24 mouse cellular contexts compared by ENCODE assay signal in the genomic region with DNA sequence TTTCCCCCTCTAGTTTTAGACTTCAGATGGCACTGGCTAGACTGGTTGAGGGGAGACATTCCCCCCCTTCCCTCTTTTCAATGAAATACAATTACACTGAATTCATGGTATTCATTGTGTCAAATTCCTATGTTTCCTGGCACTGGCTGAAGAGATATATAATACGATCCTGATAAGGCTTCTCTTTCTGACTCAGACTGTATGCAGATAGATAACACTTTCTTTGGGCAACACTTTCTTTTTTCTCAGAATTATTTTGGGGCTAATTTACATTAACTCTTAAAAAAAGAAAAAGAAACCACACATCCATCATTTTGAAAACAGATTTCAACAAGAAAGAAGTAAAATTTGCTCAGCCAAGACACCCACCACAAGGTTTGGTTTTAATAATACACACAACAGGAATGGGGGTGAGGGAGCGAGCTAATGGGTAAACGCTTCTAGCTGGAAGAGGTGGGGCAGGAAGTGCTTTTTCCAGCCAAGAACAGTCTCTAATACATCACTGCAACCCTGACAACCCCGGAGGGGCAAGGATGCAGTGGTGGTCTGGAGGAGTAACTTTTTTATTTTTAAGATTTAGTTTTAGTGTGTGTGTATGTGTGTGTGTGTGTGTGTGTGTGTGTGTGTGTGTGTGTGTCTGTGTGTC. TPM values are rescaled to one million over a fixed set of nuclear protein-coding genes. Genes with fewer than 3 reads are reported as not detected.
DNase-seq lines count a peak whose midpoint lies in the region; ATAC-seq and TF ChIP-seq lines count a peak whose summit lies in the region.
"Had no signal": no experiment of that assay in that cellular context is flagged by ENCODE, and none has a peak within 500 bp of the region (broad histone marks: within the 10 kb centered on the region; RNA-seq: fewer than 3 reads in every experiment).

No protein-coding gene starts in this region.

- no peak overlapping the region for H3K9ac ChIP-seq in kidney, postnatal 0 days (ENCODE audit: low read depth, low read length)
- H3K9ac ChIP-seq in kidney, embryonic 15.5 days = no peak overlapping the region
- H3K9ac ChIP-seq in MEL (ENCODE audit: control insufficient read depth, low read depth, low read length, poor library complexity, severe bottlenecking) = no peak overlapping the region
- H3K9ac ChIP-seq: forebrain, embryonic 13.5 days; forebrain, postnatal 0 days; heart, embryonic 13.5 days; hindbrain, embryonic 14.5 days; intestine, embryonic 15.5 days had no signal

- H3K79me2 ChIP-seq in MEL (ENCODE audit: control insufficient read depth, insufficient read depth, low read length, poor library complexity) = no peaks in the 10 kb centered on the region

- TF ChIP-seq CTCF in kidney, postnatal 0 days (IDR thresholded peaks at IDR 0.05; ENCODE audit: low read depth) = no peak
- TF ChIP-seq CTCF in MEL (IDR thresholded peaks at IDR 0.05 in 2 of 3, conservative IDR thresholded peaks at IDR 0.05 in 1 of 3; ENCODE audit: control insufficient read depth in 1 of 3, insufficient read depth in 1 of 3, low read depth in 2 of 3, low read length in 3 of 3, poor library complexity in 1 of 3, severe bottlenecking in 1 of 3) = no peak

- H3K4me2 ChIP-seq in kidney, postnatal 0 days (ENCODE audit: low read length) = no peak overlapping the region
- H3K4me2 ChIP-seq in kidney, embryonic 15.5 days = no peak overlapping the region
- H3K4me2 ChIP-seq: forebrain, embryonic 13.5 days; heart, embryonic 13.5 days; hindbrain, embryonic 14.5 days; intestine, embryonic 15.5 days had no signal

- H3K27me3 ChIP-seq in kidney, postnatal 0 days (ENCODE audit: insufficient read depth, low read length) = no peaks in the 10 kb centered on the region
- no peaks in the 10 kb centered on the region for H3K27me3 ChIP-seq in kidney, embryonic 15.5 days
- H3K27me3 ChIP-seq in MEL (ENCODE audit: control insufficient read depth in 1 of 2, insufficient read depth in 2 of 2, low read length in 2 of 2) = no peaks in the 10 kb centered on the region
- H3K27me3 ChIP-seq: forebrain, embryonic 13.5 days; heart, embryonic 13.5 days; intestine, embryonic 15.5 days had no signal

- peak; percentile 51 for DNase-seq in kidney, postnatal 0 days (ENCODE audit: low spot score)
- DNase-seq in MEL (ENCODE audit: low read depth, low spot score) = no peak
- peak; percentile 12 for DNase-seq in brain, adult 2 months (ENCODE audit: low read depth, low spot score)
- no peak for DNase-seq in yolk sac, embryonic 10.5 days (ENCODE audit: low spot score)
- DNase-seq in cerebellum, postnatal 36 days = no peak
- DNase-seq: adrenal gland, postnatal 14 days; cerebellum, adult 11-12 months; cerebellum, adult 9-10 months; forebrain, postnatal 0 days; gastrocnemius, postnatal 10 days; heart, adult 2 months; heart, postnatal 4 days; kidney, adult 18-20 months had no signal

- H3K27ac ChIP-seq in kidney, postnatal 0 days = peak overlapping the region; percentile 31; the same call in 1 of the 2 replicates
- no peak overlapping the region for H3K27ac ChIP-seq in kidney, embryonic 15.5 days
- H3K27ac ChIP-seq in MEL (ENCODE audit: control insufficient read depth, low read depth, low read length) = no peak overlapping the region
- H3K27ac ChIP-seq: embryonic facial prominence, embryonic 10.5 days; forebrain, embryonic 13.5 days; heart, adult 2 months; heart, embryonic 13.5 days; hindbrain, embryonic 14.5 days; intestine, embryonic 15.5 days had no signal

- no peak overlapping the region for H3K4me3 ChIP-seq in kidney, postnatal 0 days (replicated peaks; ENCODE audit: low read depth, low read length)
- H3K4me3 ChIP-seq in kidney, embryonic 15.5 days (replicated peaks) = no peak overlapping the region
- H3K4me3 ChIP-seq in MEL (ENCODE audit: control insufficient read depth in 1 of 2, insufficient read depth in 1 of 2, low read depth in 2 of 2, low read length in 2 of 2) = no peak overlapping the region
- H3K4me3 ChIP-seq: embryonic facial prominence, embryonic 10.5 days; forebrain, embryonic 13.5 days; heart, adult 2 months; heart, embryonic 13.5 days; intestine, embryonic 15.5 days had no signal

- peak in 1 of 2 experiments; percentile 14; a peak in 2 of 4 replicates for TF ChIP-seq EP300 in MEL (IDR thresholded peaks at IDR 0.05; ENCODE audit: low read depth in 1 of 2, low read length in 2 of 2)

- WGBS in kidney, postnatal 0 days = 53% methylated on average over 4 of the region's 4 CpGs
- 60% methylated on average over 4 of the region's 4 CpGs for WGBS in kidney, embryonic 15.5 days

- no peaks in the 10 kb centered on the region for H3K9me3 ChIP-seq in kidney, postnatal 0 days (replicated peaks; ENCODE audit: low read length)
- 0 out of 2 replicates have a peak, but pooled peaks cover 4% of the 10 kb centered on the region for H3K9me3 ChIP-seq in kidney, embryonic 15.5 days (replicated peaks)
- no peaks in the 10 kb centered on the region for H3K9me3 ChIP-seq in MEL (replicated peaks; ENCODE audit: insufficient read depth, low read length)
- H3K9me3 ChIP-seq: embryonic facial prominence, embryonic 10.5 days; intestine, embryonic 15.5 days had no signal

- no peaks in the 10 kb centered on the region for H3K36me3 ChIP-seq in kidney, postnatal 0 days (ENCODE audit: insufficient read depth, low read length)
- H3K36me3 ChIP-seq in kidney, embryonic 15.5 days = no peaks in the 10 kb centered on the region
- H3K36me3 ChIP-seq in MEL (ENCODE audit: control insufficient read depth in 1 of 2, insufficient read depth in 2 of 2, low read length in 2 of 2) = peaks cover 0 to 5% of the 10 kb centered on the region in 2 experiments; a peak in 2 of 4 replicates
- H3K36me3 ChIP-seq: embryonic facial prominence, embryonic 10.5 days; G1E; heart, embryonic 13.5 days; intestine, embryonic 15.5 days had no signal

- no peak for TF ChIP-seq RAD21 in MEL (IDR thresholded peaks at IDR 0.05; ENCODE audit: low read depth, low read length)

- TF ChIP-seq POLR2A in MEL (IDR thresholded peaks at IDR 0.05; ENCODE audit: control insufficient read depth in 1 of 2, insufficient read depth in 1 of 2, low read depth in 1 of 2, low read length in 2 of 2, poor library complexity in 1 of 2) = no peak

- ATAC-seq in kidney, postnatal 0 days (replicated peaks; ENCODE audit: low FRiP score, low read depth) = no peak
- no peak for ATAC-seq in kidney, embryonic 15.5 days (replicated peaks; ENCODE audit: low FRiP score)
- peak; percentile 42 to 56; a peak in 3 of 4 replicates for ATAC-seq in hematopoietic stem cell, adult 5-6 weeks (replicated peaks in 1 of 2; ENCODE audit: insufficient read depth in 1 of 2, low FRiP score in 2 of 2, low TSS enrichment in 1 of 2, low read depth in 1 of 2, poor library complexity in 2 of 2, severe bottlenecking in 2 of 2)
- ATAC-seq: activated CD4-positive, CD25-positive, alpha-beta regulatory T cell, adult 4 months; CD4-positive, CD25-positive, alpha-beta regulatory T cell, adult 4 months; forebrain, embryonic 13.5 days; forebrain, postnatal 0 days; intestine, embryonic 15.5 days; Patski had no signal

- no peaks in the 10 kb centered on the region for H3K4me1 ChIP-seq in kidney, postnatal 0 days (replicated peaks; ENCODE audit: insufficient read depth, low read length)
- peaks cover 4% of the 10 kb centered on the region; the same call in 1 of the 2 replicates for H3K4me1 ChIP-seq in kidney, embryonic 15.5 days
- H3K4me1 ChIP-seq in MEL (ENCODE audit: control insufficient read depth in 1 of 2, insufficient read depth in 2 of 2, low read length in 2 of 2) = peaks cover 3 to 10% of the 10 kb centered on the region in 2 experiments
- H3K4me1 ChIP-seq: intestine, embryonic 15.5 days had no signal

TF ChIP-seq in MEL, 35 proteins besides CTCF, POLR2A, EP300 and RAD21:
- peak; percentile 57 for TF ChIP-seq ZNF384 (IDR thresholded peaks at IDR 0.05; ENCODE audit: low read depth, low read length)
- 0 out of 2 replicates have a peak, but pooled peaks have one; percentile 18 for TF ChIP-seq TCF12 (IDR thresholded peaks at IDR 0.05; ENCODE audit: low read depth, low read length)
- TF ChIP-seq GATA1 (IDR thresholded peaks at IDR 0.05; ENCODE audit: low read depth, low read length) = peak; percentile 49; the same call in 1 of the 2 replicates
- TF ChIP-seq USF1 (IDR thresholded peaks at IDR 0.05; ENCODE audit: low read depth, low read length) = no peak

RNA-seq across cellular contexts. Expression of a gene that starts 52.0 kb away (rescaled TPM):
- polyA plus RNA-seq in kidney, postnatal 0 days (2015; fragmentation: Nextera tagmentation; extraction: Ambion mirVana) = 18.5 and 23.9 TPM in 2 replicates
- polyA plus RNA-seq in kidney, embryonic 15.5 days (2015; fragmentation: Nextera tagmentation; extraction: Ambion mirVana) = 25.1 TPM in 2 replicates
- 10.8 and 11.1 TPM in 2 replicates for total RNA-seq in MEL (2012; rRNA removed)
- 10 to 100 TPM in 1 of 2 experiments, not detected in 1; 17.9 TPM for polyA plus RNA-seq in MEL (2012; ENCODE audit: insufficient read depth in 1 of 2, insufficient read length in 2 of 2, low read depth in 1 of 2, low replicate concordance in 2 of 2, missing spikeins in 1 of 2)
- total RNA-seq in hematopoietic stem cell, adult 5-6 weeks (2017) = 18.5 and 27.3 TPM in 2 replicates

Comparison
In these comparisons a context has a peak if more than half of its experiments do, and no peak if none do; other contexts are left out.
1. ATAC-seq: peak in hematopoietic stem cell, adult 5-6 weeks (2 of 2); none in kidney, postnatal 0 days (single experiment) and kidney, embryonic 15.5 days (single experiment).
2. DNase-seq: peak in kidney, postnatal 0 days (single experiment) and brain, adult 2 months (single experiment); none in MEL (single experiment), yolk sac, embryonic 10.5 days (single experiment) and cerebellum, postnatal 36 days (0 of 2).